8 mouse cellular contexts compared by ENCODE assay signal in the genomic region with DNA sequence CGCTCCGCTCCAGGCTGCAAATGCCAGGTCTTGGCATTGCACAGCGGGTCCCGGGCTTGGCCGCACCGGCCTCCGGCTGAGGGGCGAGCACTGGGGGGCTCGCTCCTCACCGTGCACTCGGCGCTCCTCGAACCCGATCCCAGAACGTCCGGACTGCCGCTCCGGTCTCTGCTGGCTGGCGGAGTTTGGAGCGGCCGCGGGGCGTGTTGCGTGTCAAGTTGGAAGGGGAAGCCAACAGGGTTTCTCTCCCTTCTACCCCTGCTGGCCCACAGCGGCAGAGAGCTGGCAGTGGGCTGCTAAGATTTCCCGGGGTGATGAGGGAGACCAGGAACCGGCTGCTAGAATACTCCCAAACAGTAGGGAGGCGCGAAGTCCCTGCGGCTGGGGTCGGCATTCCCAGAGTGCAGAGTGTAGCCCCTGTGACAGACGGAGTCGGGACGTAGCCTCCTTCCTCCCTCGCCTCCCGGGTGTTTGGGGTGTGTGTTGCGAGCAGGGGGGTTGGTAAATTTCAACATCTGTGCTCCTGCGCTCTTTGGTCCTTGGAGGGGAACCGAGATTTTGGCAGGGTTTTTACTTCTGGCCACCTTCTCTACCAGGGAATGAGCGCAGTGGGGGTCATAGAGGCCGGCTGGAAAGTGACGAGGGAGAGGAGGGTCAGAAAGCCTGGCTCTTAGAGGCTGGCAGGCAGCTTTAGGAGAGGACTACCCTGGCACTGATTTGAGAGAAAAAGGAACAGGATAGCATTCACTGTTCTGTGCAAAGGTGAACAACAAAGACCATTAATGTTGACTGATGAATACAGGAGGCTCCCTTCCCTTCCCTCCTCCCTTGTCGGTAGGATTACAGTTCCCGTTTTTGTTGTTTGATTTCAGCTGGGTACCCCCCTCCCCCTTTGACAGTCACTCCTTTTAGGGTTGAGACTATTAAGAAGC. TPM values are rescaled to one million over a fixed set of nuclear protein-coding genes. Genes with fewer than 3 reads are reported as not detected.
DNase-seq lines count a peak whose midpoint lies in the region; ATAC-seq and TF ChIP-seq lines count a peak whose summit lies in the region.

No protein-coding gene starts in this region.

- no peak for TF ChIP-seq POLR2A in myocyte (IDR thresholded peaks at IDR 0.05; ENCODE audit: insufficient read length, low read depth)

- DNase-seq in A20 (ENCODE audit: low read depth, low spot score) = peak; percentile 51
- DNase-seq in adipocyte (ENCODE audit: low spot score) = peak; percentile 46
- peak; percentile 69 for DNase-seq in embryo, embryonic 10.5 days (ENCODE audit: low spot score)
- peak; percentile 54 to 69 for DNase-seq in heart, adult 18-20 months
- DNase-seq in kidney, adult 18-20 months = peak; percentile 60
- peak; percentile 60 for DNase-seq in liver, embryonic 11.5 days (ENCODE audit: low spot score)
- peak; percentile 7 for DNase-seq in thymus, postnatal 14 days

- no peaks in the 10 kb centered on the region for H3K9me3 ChIP-seq in liver, embryonic 11.5 days (ENCODE audit: control insufficient read depth, low read length)

- peaks cover 17% of the 10 kb centered on the region for H3K27me3 ChIP-seq in liver, embryonic 11.5 days (replicated peaks; ENCODE audit: control insufficient read depth, insufficient read depth, low read length)
- H3K27me3 ChIP-seq in myocyte (ENCODE audit: control insufficient read depth, insufficient read depth, insufficient read length) = no peaks in the 10 kb centered on the region

- peak overlapping the region; percentile 85 for H3K4me2 ChIP-seq in liver, embryonic 11.5 days
- peak overlapping the region; percentile 83 for H3K4me2 ChIP-seq in myocyte (ENCODE audit: low read depth)

- H3K79me2 ChIP-seq in myocyte (ENCODE audit: control insufficient read depth, insufficient read depth) = no peaks in the 10 kb centered on the region

- peak; percentile 7 for ATAC-seq in liver, embryonic 11.5 days (replicated peaks; ENCODE audit: low FRiP score)

- H3K27ac ChIP-seq in liver, embryonic 11.5 days (ENCODE audit: low read depth, low read length) = no peak overlapping the region

- H3K9ac ChIP-seq in liver, embryonic 11.5 days (ENCODE audit: low read depth, low read length) = peak overlapping the region; percentile 64

- 1% methylated on average over 44 of the region's 44 CpGs for WGBS in liver, embryonic 11.5 days

- H3K4me1 ChIP-seq in liver, embryonic 11.5 days (replicated peaks; ENCODE audit: control insufficient read depth, insufficient read depth, low read length) = peaks cover 4% of the 10 kb centered on the region

- H3K4me3 ChIP-seq in liver, embryonic 11.5 days (ENCODE audit: low read depth, low read length) = peak overlapping the region; percentile 76
- peak overlapping the region; percentile 67 for H3K4me3 ChIP-seq in myocyte

- no peaks in the 10 kb centered on the region for H3K36me3 ChIP-seq in liver, embryonic 11.5 days (ENCODE audit: control insufficient read depth, insufficient read depth, low read length)
- H3K36me3 ChIP-seq in myocyte (ENCODE audit: control insufficient read depth, insufficient read depth) = no peaks in the 10 kb centered on the region

- peak overlapping the region; percentile 47 for H3ac ChIP-seq in myocyte (ENCODE audit: control insufficient read depth, insufficient read length)

TF ChIP-seq in myocyte, 11 proteins besides CTCF, POLR2A, EP300 and RAD21:
- TF ChIP-seq MYOG (IDR thresholded peaks at IDR 0.05; ENCODE audit: control insufficient read depth in 1 of 3, insufficient read depth in 1 of 3, insufficient read length in 2 of 3, low read depth in 2 of 3) (no peak), POLR2AphosphoS2 (IDR thresholded peaks at IDR 0.05; ENCODE audit: insufficient read length, low read depth) (no peak), REST (IDR thresholded peaks at IDR 0.05; ENCODE audit: insufficient read depth, insufficient read length) (no peak), TCF3 (IDR thresholded peaks at IDR 0.05; ENCODE audit: insufficient read length, low read depth) (no peak), TCF12 (IDR thresholded peaks at IDR 0.05; ENCODE audit: insufficient read depth, poor library complexity, severe bottlenecking) (no peak), MAX (IDR thresholded peaks at IDR 0.05; ENCODE audit: low read depth) (no peak), USF1 (IDR thresholded peaks at IDR 0.05; ENCODE audit: low read depth) (no peak), E2F4 (IDR thresholded peaks at IDR 0.05; ENCODE audit: insufficient read depth) (no peak), SRF (IDR thresholded peaks at IDR 0.05; ENCODE audit: control insufficient read depth, insufficient read length, low read depth) (no peak), MYOD1 (IDR thresholded peaks at IDR 0.05; ENCODE audit: control insufficient read depth in 1 of 3, insufficient read length in 2 of 3, low read depth in 2 of 3) (no peak), CEBPB (IDR thresholded peaks at IDR 0.05; ENCODE audit: insufficient read depth, poor library complexity, severe bottlenecking) (no peak)

RNA-seq across cellular contexts. Expression of a gene that starts 1.0 kb away (rescaled TPM):
- 10 to 100 TPM; 11.9 to 13.9 TPM for total RNA-seq in heart, adult 18-20 months (2021)
- 4.4 and 4.9 TPM in 2 replicates for polyA plus RNA-seq in liver, embryonic 11.5 days (2014; fragmentation: Nextera tagmentation; extraction: Ambion mirVana)
- polyA plus RNA-seq in myocyte (2012; fragmentation: generic; extraction: Trizol) = 0.73 TPM

RNA-seq across cellular contexts. Expression of a gene that starts 1.0 kb away (rescaled TPM):
- total RNA-seq in heart, adult 18-20 months (2021) = 10 to 100 TPM; 11.6 to 13.1 TPM
- 23.4 and 25.7 TPM in 2 replicates for polyA plus RNA-seq in liver, embryonic 11.5 days (2014; fragmentation: Nextera tagmentation; extraction: Ambion mirVana)
- 12.0 TPM for polyA plus RNA-seq in myocyte (2012; fragmentation: generic; extraction: Trizol)

Comparison
In these comparisons a context has a peak if more than half of its experiments do, and no peak if none do; other contexts are left out.
1. DNase-seq: peak in every context shown above with its lines; median percentile 69 in embryo, embryonic 10.5 days; 62 in heart, adult 18-20 months; 60 in kidney, adult 18-20 months; 60 in liver, embryonic 11.5 days; 51 in A20; 46 in adipocyte; 7 in thymus, postnatal 14 days.